Comparison of ENCODE assay signal across 21 mouse cellular contexts in the genomic region with DNA sequence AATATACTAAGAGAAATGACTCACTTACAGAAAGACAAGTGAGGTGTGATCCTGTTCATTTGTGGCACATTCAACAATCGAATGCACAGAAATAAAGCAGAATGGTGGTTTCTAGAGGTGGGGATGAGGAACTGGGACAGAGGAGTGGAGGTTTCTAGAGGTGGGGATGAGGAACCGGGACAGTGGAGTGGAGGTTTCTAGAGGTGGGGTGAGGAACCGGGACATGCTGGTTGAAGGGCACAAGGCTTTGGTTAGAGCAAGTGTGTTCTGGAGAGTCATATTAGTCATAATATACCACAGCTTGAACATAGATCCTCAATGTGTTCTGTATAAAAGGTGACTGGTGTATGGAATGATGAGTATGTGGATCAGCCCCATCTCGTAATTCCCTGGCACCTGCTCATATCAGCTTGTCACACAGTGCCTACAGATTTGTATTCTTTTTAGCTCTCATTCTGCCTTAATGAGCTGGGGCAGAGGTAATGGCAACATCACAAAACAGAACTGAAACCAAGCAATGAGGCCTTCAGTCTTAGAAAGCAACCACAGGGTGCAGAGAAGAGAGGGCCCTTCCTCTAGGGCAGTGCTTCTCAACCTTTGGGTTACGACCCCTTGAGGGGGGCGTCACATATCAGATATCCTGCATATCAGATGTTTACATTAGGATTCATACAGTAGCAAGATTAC. TPM values are rescaled to one million over a fixed set of nuclear protein-coding genes. Genes with fewer than 3 reads are reported as not detected.
"Had no signal": no experiment of that assay in that cellular context is flagged by ENCODE, and none has a peak within 500 bp of the region (broad histone marks: within the 10 kb centered on the region; RNA-seq: fewer than 3 reads in every experiment).

No protein-coding gene starts in this region.

- H3K4me2 ChIP-seq: limb, embryonic 12.5 days; limb, embryonic 15.5 days; liver, embryonic 11.5 days; lung, embryonic 14.5 days; midbrain, embryonic 12.5 days; midbrain, embryonic 15.5 days; neural tube, embryonic 12.5 days; neural tube, embryonic 15.5 days had no signal

- ATAC-seq: intestine, postnatal 0 days; liver, postnatal 0 days; lung, postnatal 0 days; midbrain, embryonic 15.5 days had no signal

- DNase-seq: kidney, adult 2 months; kidney, postnatal 25 days; layer of hippocampus, postnatal 36 days; left cerebral cortex, postnatal 4 days; liver, postnatal 0 days; lung, embryonic 14.5 days; thymus, postnatal 25 days had no signal

- H3K36me3 ChIP-seq: limb, embryonic 12.5 days; limb, embryonic 15.5 days; midbrain, embryonic 12.5 days; midbrain, embryonic 15.5 days; neural tube, embryonic 12.5 days; neural tube, embryonic 15.5 days had no signal

- H3K9me3 ChIP-seq: limb, embryonic 15.5 days; midbrain, embryonic 12.5 days; midbrain, embryonic 15.5 days; neural tube, embryonic 12.5 days; neural tube, embryonic 15.5 days had no signal

- H3K9ac ChIP-seq: limb, embryonic 12.5 days; limb, embryonic 15.5 days; liver, embryonic 14.5 days; liver, postnatal 0 days; lung, embryonic 14.5 days; midbrain, embryonic 12.5 days; midbrain, embryonic 15.5 days; neural tube, embryonic 12.5 days; neural tube, embryonic 15.5 days had no signal

- H3K27ac ChIP-seq: kidney, postnatal 0 days; left cerebral cortex, adult 2 months; limb, embryonic 12.5 days; limb, embryonic 15.5 days; liver, embryonic 14.5 days; midbrain, embryonic 12.5 days; midbrain, embryonic 15.5 days; neural tube, embryonic 12.5 days; neural tube, embryonic 15.5 days had no signal

- H3K27me3 ChIP-seq: limb, embryonic 12.5 days; limb, embryonic 15.5 days; midbrain, embryonic 12.5 days; midbrain, embryonic 15.5 days; neural tube, embryonic 12.5 days; neural tube, embryonic 15.5 days had no signal

- H3K4me1 ChIP-seq: limb, embryonic 12.5 days; limb, embryonic 15.5 days; midbrain, embryonic 12.5 days; midbrain, embryonic 15.5 days; neural tube, embryonic 12.5 days; neural tube, embryonic 15.5 days had no signal

- H3K4me3 ChIP-seq: left cerebral cortex, adult 2 months; limb, embryonic 12.5 days; limb, embryonic 15.5 days; midbrain, embryonic 12.5 days; midbrain, embryonic 15.5 days; neural tube, embryonic 12.5 days; neural tube, embryonic 15.5 days had no signal

RNA-seq across cellular contexts. Expression of gene Itgb2l, which starts 55.6 kb away (rescaled TPM):
- total RNA-seq: layer of hippocampus, adult 8-10 months; layer of hippocampus, postnatal 36 days; left cerebral cortex, adult 2 months; left cerebral cortex, postnatal 14 days; left cerebral cortex, postnatal 4 days had no signal
- polyA plus RNA-seq: kidney, adult 2 months; midbrain, embryonic 12.5 days; midbrain, embryonic 15.5 days had no signal
